Mouse (Mus musculus) liver, embryonic 14.5 days (tissue): ENCODE data around the gene Rbbp8nl. TPM values are rescaled to one million over a fixed set of nuclear protein-coding genes. Genes with fewer than 3 reads are reported as not detected.
"Not testable (repeated sequence)": the region's sequence is repeated elsewhere in the genome, so short reads cannot be mapped to it uniquely, and the experiment has no call there.

Experiments used
- ATAC-seq: fragments of 200-750 bp; cut with Nextera tagmentation; 2 replicates; pipeline ENCODE4 v1.8.0; 2017; ENCODE audit warnings: moderate number of reproducible peaks, mild to moderate bottlenecking, moderate library complexity; ENCODE audit not compliant: insufficient read depth
- DNase-seq, 3 experiments: peaks; one replicate each; pipeline ENCODE4 v3.0.0-alpha.2; 2012 to 2013; ENCODE audit warnings: low read depth in 3 of 3, low spot score in 3 of 3
- H3K27ac ChIP-seq: fragments of 300-500 bp; sonication (generic); 2 replicates; pipeline ENCODE4 v1.5.1; 2014; ENCODE audit warnings: moderate library complexity, mild to moderate bottlenecking, control low read depth, inconsistent platforms
- H3K27me3 ChIP-seq: fragments of 300-500 bp; sonication (generic); 2 replicates; pipeline ENCODE4 v1.6.1; 2014; ENCODE audit warnings: mild to moderate bottlenecking, low read length, moderate library complexity; ENCODE audit not compliant: control insufficient read depth, insufficient read depth
- H3K36me3 ChIP-seq: fragments of 300-500 bp; sonication (generic); replicated peaks from 2 replicates; pipeline ENCODE4 v1.6.1; 2014; ENCODE audit warnings: low read depth; ENCODE audit not compliant: control insufficient read depth, insufficient read depth
- H3K4me1 ChIP-seq, 2 experiments: fragments of 200-500 bp in 1 of 2; fragments of 300-500 bp in 1 of 2; sonication (generic) in 1 of 2; replicated peaks; 2 replicates each; pipeline ENCODE4 v1.6.1; 2012 to 2014; ENCODE audit warnings: antibody characterized with exemption in 1 of 2, inconsistent platforms in 1 of 2, low read length in 1 of 2; ENCODE audit not compliant: control insufficient read depth in 2 of 2, insufficient read depth in 2 of 2
- H3K4me2 ChIP-seq: fragments of 300-500 bp; sonication (generic); 2 replicates; pipeline ENCODE4 v1.6.1; 2014; ENCODE audit warnings: low read depth, mild to moderate bottlenecking, control low read depth, moderate library complexity
- H3K4me3 ChIP-seq, 2 experiments: fragments of 200-500 bp in 1 of 2; fragments of 300-500 bp in 1 of 2; sonication (generic) in 1 of 2; 2 replicates each; pipeline ENCODE4 v1.5.1; 2012 to 2014; ENCODE audit warnings: low read depth in 2 of 2, low read length in 2 of 2, mild to moderate bottlenecking in 2 of 2, control low read depth in 1 of 2, inconsistent platforms in 1 of 2, moderate library complexity in 1 of 2; ENCODE audit not compliant: insufficient read depth in 1 of 2
- H3K9ac ChIP-seq: fragments of 300-500 bp; sonication (generic); replicated peaks from 2 replicates; pipeline ENCODE4 v1.6.1; 2014; ENCODE audit warnings: mild to moderate bottlenecking, control low read depth, moderate library complexity
- H3K9me3 ChIP-seq: fragments of 300-500 bp; sonication (generic); 2 replicates; pipeline ENCODE4 v1.6.1; 2016; ENCODE audit warnings: low read length, mixed read lengths; ENCODE audit not compliant: control insufficient read depth
- CTCF ChIP-seq: IDR thresholded peaks from 2 replicates; pipeline ENCODE4 v1.5.1; 2016; ENCODE audit warnings: antibody characterized with exemption, low read depth, control low read depth
- EP300 ChIP-seq: IDR thresholded peaks from 2 replicates; pipeline ENCODE4 v1.6.1; 2016; ENCODE audit warnings: antibody characterized with exemption, low read depth
- WGBS: fragments of 180-500 bp; shearing (Covaris S2); extraction: QIAGEN DNeasy Blood & Tissue Kit; methylation state at CpG from one replicate; pipeline ENCODE4 v1.1.7; 2014; ENCODE audit not compliant: insufficient replicate concordance; 5-methylcytosine and 5-hydroxymethylcytosine counted together
- polyA plus RNA-seq, 2 experiments: library from polyadenylated mRNA; depleted of rRNA in 1 of 2; stranded (reverse) in 1 of 2; unstranded in 1 of 2; fragments of >200 nt; fragmentation: Nextera tagmentation in 1 of 2; extraction: Ambion mirVana in 1 of 2; gene quantifications; 2 replicates each; pipeline versions ENCODE4 v1.2.1 to v1.2.3; 2012 to 2014

Rbbp8nl gene
- polyA plus RNA-seq, 2 experiments: 0.02 TPM; not detected in 1

DNA sequence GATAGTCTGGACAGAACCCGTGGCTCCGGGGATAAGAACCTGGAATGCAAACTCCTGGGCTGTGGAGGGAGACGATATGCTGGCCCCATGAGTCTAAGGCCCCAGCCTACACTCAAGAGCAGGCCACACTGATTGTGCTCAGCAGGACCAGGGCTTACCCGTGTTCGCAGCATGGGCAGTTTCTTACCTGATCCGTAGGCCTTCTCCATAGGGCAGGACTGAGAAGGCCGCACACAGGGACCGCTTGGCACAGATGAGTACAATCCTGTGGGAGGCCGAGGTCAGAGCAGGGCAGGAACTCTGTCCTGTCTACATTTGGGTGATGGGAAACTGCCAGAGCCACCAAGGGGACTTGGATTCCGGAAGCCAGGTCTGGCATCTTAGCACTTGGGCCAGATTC lies 26.8 kb downstream of the Rbbp8nl start:
- Histone ChIP-seq H3K4me1 (peaks cover 0 to 2% of the 10 kb centered on the region in 2 experiments; a peak in 1 of 4 replicates), H3K27me3 (no peaks in the 10 kb centered on the region), H3K36me3 (peaks cover 15% of the 10 kb centered on the region), H3K27ac (no peak overlapping the region), H3K9ac (no peak overlapping the region), H3K9me3 (no peaks in the 10 kb centered on the region), H3K4me3 (no peak overlapping the region), H3K4me2 (no peak overlapping the region)
- 76% methylated on average over 10 of the region's 10 CpGs for WGBS
- DNase-seq (no peak), ATAC-seq (no peak)
- no peak for TF ChIP-seq EP300
- no peak for TF ChIP-seq CTCF

- H3K4me3 ChIP-seq: no peak overlapping the region
- no peak overlapping the region for H3K4me2 ChIP-seq
- WGBS: 58% methylated on average over 3 of the region's 3 CpGs
- no peaks in the 10 kb centered on the region for H3K9me3 ChIP-seq
- no peak overlapping the region for H3K27ac ChIP-seq
- no peak for TF ChIP-seq EP300
- TF ChIP-seq CTCF: no peak
- H3K9ac ChIP-seq: no peak overlapping the region
- H3K4me1 ChIP-seq: peaks cover 0 to 2% of the 10 kb centered on the region in 2 experiments; a peak in 1 of 4 replicates
- DNase-seq: no peak
- H3K27me3 ChIP-seq: no peaks in the 10 kb centered on the region
- ATAC-seq: no peak
- peaks cover 15% of the 10 kb centered on the region for H3K36me3 ChIP-seq
These were observed 27.2 kb downstream of the Rbbp8nl start for GRCm38 (mm10) chr2:180262441-180262840.

GRCm38 (mm10) chr2:180261901-180262300 lies 27.8 kb downstream of the Rbbp8nl start:
- DNase-seq (no peak), ATAC-seq (no peak)
- TF ChIP-seq EP300: no peak
- TF ChIP-seq CTCF: no peak
- peaks cover 15% of the 10 kb centered on the region for H3K36me3 ChIP-seq
- no peak overlapping the region for H3K9ac ChIP-seq
- H3K27ac ChIP-seq: no peak overlapping the region
- peaks cover 0 to 2% of the 10 kb centered on the region in 2 experiments; a peak in 1 of 4 replicates for H3K4me1 ChIP-seq
- H3K9me3 ChIP-seq: no peaks in the 10 kb centered on the region
- WGBS: 71% methylated on average over 7 of the region's 7 CpGs
- no peaks in the 10 kb centered on the region for H3K27me3 ChIP-seq
- no peak overlapping the region for H3K4me3 ChIP-seq
- H3K4me2 ChIP-seq: no peak overlapping the region

DNA sequence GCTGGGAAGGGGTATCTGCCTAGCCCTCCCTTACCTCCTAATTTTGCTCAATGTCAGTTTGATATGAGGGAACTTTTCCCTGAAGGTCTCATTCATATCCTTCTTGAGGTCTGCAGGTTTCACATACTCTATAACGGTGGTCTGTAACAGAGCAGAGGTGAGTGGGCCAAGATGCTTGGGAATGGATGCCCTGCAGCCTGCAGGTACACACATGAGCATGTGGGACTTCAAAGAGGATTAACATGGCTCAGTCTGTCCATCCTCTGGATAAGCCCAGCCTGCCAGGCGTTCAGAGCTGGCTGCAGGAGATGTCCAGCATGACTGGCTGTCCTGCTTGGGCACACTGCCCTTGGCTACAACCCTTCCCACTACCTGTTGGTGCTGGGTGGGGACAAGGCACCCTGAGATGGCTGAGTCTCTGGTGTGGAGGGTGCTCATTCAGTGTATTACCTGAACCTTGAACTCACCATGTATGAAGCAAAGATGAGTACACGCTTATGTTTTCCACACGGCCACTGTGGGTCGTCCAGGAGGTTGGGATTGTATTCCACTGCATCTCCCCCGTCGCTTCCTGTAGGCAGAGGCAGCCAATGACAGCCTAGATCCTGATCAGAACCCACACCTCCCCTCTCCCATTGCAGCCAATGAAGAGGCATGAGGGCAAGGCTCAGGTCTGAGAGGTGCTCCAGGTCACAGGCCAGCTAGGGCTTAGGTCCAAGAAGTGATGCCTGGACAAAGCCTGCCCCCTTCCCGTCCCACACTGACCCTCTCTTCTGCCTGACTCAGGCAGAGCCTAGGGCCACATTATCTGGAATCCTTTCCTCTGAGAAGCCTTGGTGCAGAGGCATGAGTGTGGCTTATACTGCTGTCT lies 28.8 kb downstream of the Rbbp8nl start:
- H3K36me3 ChIP-seq: peaks cover 15% of the 10 kb centered on the region
- H3K27me3 ChIP-seq: no peaks in the 10 kb centered on the region
- no peak overlapping the region for H3K27ac ChIP-seq
- TF ChIP-seq EP300: no peak
- no peak for TF ChIP-seq CTCF
- DNase-seq (no peak), ATAC-seq (no peak)
- no peaks in the 10 kb centered on the region for H3K9me3 ChIP-seq
- 58% methylated on average over 8 of the region's 8 CpGs for WGBS
- peaks cover 0 to 7% of the 10 kb centered on the region in 2 experiments; a peak in 3 of 4 replicates for H3K4me1 ChIP-seq
- no peak overlapping the region for H3K4me2 ChIP-seq
- H3K9ac ChIP-seq: no peak overlapping the region
- H3K4me3 ChIP-seq: no peak overlapping the region

GRCm38 (mm10) chr2:180259826-180260609 lies 29.7 kb downstream of the Rbbp8nl start:
- H3K4me1 ChIP-seq, H3K27ac ChIP-seq, H3K4me2 ChIP-seq, H3K9ac ChIP-seq, H3K9me3 ChIP-seq, H3K4me3 ChIP-seq, DNase-seq, ATAC-seq, H3K27me3 ChIP-seq: not testable (repeated sequence)
- 64% methylated on average over 17 of the region's 17 CpGs for WGBS
- peaks cover 15% of the 10 kb centered on the region for H3K36me3 ChIP-seq

GRCm38 (mm10) chr2:180258951-180259484 lies 30.7 kb downstream of the Rbbp8nl start:
- not testable (repeated sequence) for H3K4me3 ChIP-seq, ATAC-seq, DNase-seq, H3K27me3 ChIP-seq, H3K27ac ChIP-seq, H3K4me2 ChIP-seq, H3K9ac ChIP-seq, H3K4me1 ChIP-seq, H3K9me3 ChIP-seq
- WGBS: 65% methylated on average over 10 of the region's 10 CpGs
- peaks cover 15% of the 10 kb centered on the region for H3K36me3 ChIP-seq
